Mouse (Mus musculus): Measurements from ENCODE around the gene Pik3r6.

DNA sequence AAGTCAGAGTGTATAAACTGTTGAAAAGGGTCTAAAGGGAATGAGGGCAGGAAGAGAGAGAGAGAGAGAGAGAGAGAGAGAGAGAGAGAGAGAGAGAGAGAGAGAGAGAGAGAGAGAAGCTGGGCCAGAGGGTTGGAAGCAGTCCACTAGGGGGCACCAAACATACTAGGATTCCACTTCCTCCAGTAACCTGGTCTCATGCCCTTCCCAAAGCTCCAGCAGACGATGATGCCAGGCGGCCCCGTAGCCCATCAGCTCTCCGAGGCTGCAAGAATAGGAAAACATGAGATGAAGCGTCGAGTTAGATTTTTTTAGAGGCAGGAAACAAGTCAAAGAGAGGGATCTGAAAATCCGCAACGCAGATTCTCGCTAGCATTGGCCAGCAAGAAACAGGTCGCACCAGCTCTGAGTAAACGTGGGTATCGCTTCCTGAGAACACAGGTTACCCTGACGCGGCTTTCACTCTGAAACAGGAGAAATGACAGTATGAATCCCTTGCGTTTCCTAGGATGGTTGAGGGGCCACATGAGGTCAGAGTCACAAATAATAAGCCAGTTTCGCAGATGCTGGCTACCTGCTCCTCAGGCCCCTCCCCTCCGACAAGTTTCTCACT lies 63.7 kb downstream of the Pik3r6 start:
- TF ChIP-seq CTCF (IDR thresholded peaks at IDR 0.05; ENCODE audit: low read depth) (peak; percentile 85), EP300 (optimal IDR thresholded peaks at IDR 0.05) (no peak)
